ENCODE assay signal across 25 mouse cellular contexts in genomic region chr1:160271282-160271967, GRCm38 (mm10). TPM values are rescaled to one million over a fixed set of nuclear protein-coding genes. Genes with fewer than 3 reads are reported as not detected.
DNase-seq lines count a peak whose midpoint lies in the region; ATAC-seq and TF ChIP-seq lines count a peak whose summit lies in the region.
"Had no signal": no experiment of that assay in that cellular context is flagged by ENCODE, and none has a peak within 500 bp of the region (broad histone marks: within the 10 kb centered on the region; RNA-seq: fewer than 3 reads in every experiment).

No protein-coding gene starts in this region.

- no peak for ATAC-seq in heart, embryonic 13.5 days (ENCODE audit: extremely low read depth, insufficient number of reproducible peaks, low FRiP score, low TSS enrichment)
- peak; percentile 75; the same call in 1 of the 2 replicates for ATAC-seq in lung, embryonic 16.5 days (ENCODE audit: low read depth)
- ATAC-seq: CD4-positive, CD25-positive, alpha-beta regulatory T cell, adult 4 months; forebrain, embryonic 13.5 days; liver, postnatal 0 days; midbrain, embryonic 15.5 days had no signal

- H3K9ac ChIP-seq in heart, embryonic 13.5 days: no peak overlapping the region
- no peak overlapping the region for H3K9ac ChIP-seq in lung, embryonic 16.5 days (ENCODE audit: low read length)
- H3K9ac ChIP-seq: forebrain, embryonic 13.5 days; limb, embryonic 12.5 days; liver, postnatal 0 days; midbrain, embryonic 15.5 days; neural tube, embryonic 12.5 days had no signal

- no peak overlapping the region for H3K4me3 ChIP-seq in heart, embryonic 13.5 days
- H3K4me3 ChIP-seq in lung, embryonic 16.5 days (ENCODE audit: low read length): no peak overlapping the region
- H3K4me3 ChIP-seq in lung, adult 2 months (replicated peaks; ENCODE audit: extremely low read depth, low read depth, low read length): no peak overlapping the region
- H3K4me3 ChIP-seq in gastrocnemius, adult 2 months: no peak overlapping the region
- H3K4me3 ChIP-seq: forebrain, embryonic 13.5 days; hindbrain, embryonic 10.5 days; layer of hippocampus, adult 2 months; limb, embryonic 12.5 days; midbrain, embryonic 15.5 days; neural tube, embryonic 12.5 days had no signal

- TF ChIP-seq POLR2A in lung, adult 2 months (IDR thresholded peaks at IDR 0.05; ENCODE audit: borderline replicate concordance, extremely low read depth, low read depth, low read length): no peak

- H3K27me3 ChIP-seq in heart, embryonic 13.5 days (replicated peaks): no peaks in the 10 kb centered on the region
- no peaks in the 10 kb centered on the region for H3K27me3 ChIP-seq in lung, embryonic 16.5 days (ENCODE audit: control insufficient read depth, insufficient read depth, low read depth, low read length)
- H3K27me3 ChIP-seq: forebrain, embryonic 13.5 days; limb, embryonic 12.5 days; midbrain, embryonic 15.5 days; neural tube, embryonic 12.5 days had no signal

- no peak for DNase-seq in heart, postnatal 14 days
- DNase-seq in lung, adult 2 months: no peak
- peak; percentile 26 for DNase-seq in lung, postnatal 36 days
- DNase-seq in gastrocnemius, adult 2 months: no peak
- DNase-seq in cerebellum, adult 9-11 months: no peak
- DNase-seq: adrenal gland, postnatal 14 days; cerebellum, adult 8-10 months; gastrocnemius, postnatal 10 days; kidney, adult 9 months; kidney, postnatal 14 days; liver, postnatal 0 days; retina, postnatal 1 day; right cerebral cortex, postnatal 25 days; thymus, adult 2 months; thymus, postnatal 4 days had no signal

- intact Hi-C loops in heart, postnatal 14 days (cut with DNase I): no loop called here
- intact Hi-C loops in gastrocnemius, adult 2 months (cut with DNase I): no loop called here

- no peak for TF ChIP-seq CTCF in lung, adult 2 months (IDR thresholded peaks at IDR 0.05; ENCODE audit: insufficient read depth, low read length)
- no peak for TF ChIP-seq CTCF in gastrocnemius, adult 2 months (IDR thresholded peaks at IDR 0.05)

- peaks cover 15% of the 10 kb centered on the region; the same call in 1 of the 2 replicates for H3K4me1 ChIP-seq in heart, embryonic 13.5 days
- H3K4me1 ChIP-seq in lung, embryonic 16.5 days (replicated peaks; ENCODE audit: control insufficient read depth, insufficient read depth, low read length): peaks cover 6% of the 10 kb centered on the region
- peaks cover 5% of the 10 kb centered on the region for H3K4me1 ChIP-seq in lung, adult 2 months (ENCODE audit: control insufficient read depth, insufficient read depth, low read length)
- H3K4me1 ChIP-seq: forebrain, embryonic 13.5 days; hindbrain, embryonic 10.5 days; limb, embryonic 12.5 days; midbrain, embryonic 15.5 days; neural tube, embryonic 12.5 days had no signal

- peak overlapping the region; percentile 28; the same call in 1 of the 2 replicates for H3K27ac ChIP-seq in heart, embryonic 13.5 days (replicated peaks)
- peak overlapping the region; percentile 58 for H3K27ac ChIP-seq in lung, embryonic 16.5 days (ENCODE audit: low read length)
- no peak overlapping the region for H3K27ac ChIP-seq in gastrocnemius, adult 2 months
- H3K27ac ChIP-seq: forebrain, embryonic 13.5 days; hindbrain, embryonic 10.5 days; layer of hippocampus, adult 2 months; limb, embryonic 12.5 days; midbrain, embryonic 15.5 days; neural tube, embryonic 12.5 days had no signal

- WGBS in heart, embryonic 13.5 days: 31% methylated on average over 1 of the region's 1 CpGs
- WGBS in lung, embryonic 16.5 days: 18% methylated on average over 1 of the region's 1 CpGs
- 43% methylated on average over 1 of the region's 1 CpGs for WGBS in lung, adult 2 months

- H3K4me2 ChIP-seq in heart, embryonic 13.5 days: no peak overlapping the region
- H3K4me2 ChIP-seq in lung, embryonic 16.5 days (ENCODE audit: low read depth, low read length): no peak overlapping the region
- H3K4me2 ChIP-seq: forebrain, embryonic 13.5 days; limb, embryonic 12.5 days; liver, embryonic 11.5 days; midbrain, embryonic 15.5 days; neural tube, embryonic 12.5 days had no signal

- no peaks in the 10 kb centered on the region for H3K36me3 ChIP-seq in heart, embryonic 13.5 days
- no peaks in the 10 kb centered on the region for H3K36me3 ChIP-seq in lung, embryonic 16.5 days (ENCODE audit: control insufficient read depth, insufficient read depth, low read length)
- H3K36me3 ChIP-seq: hindbrain, embryonic 10.5 days; limb, embryonic 12.5 days; midbrain, embryonic 15.5 days; neural tube, embryonic 12.5 days had no signal

- H3K9me3 ChIP-seq in heart, embryonic 13.5 days: no peaks in the 10 kb centered on the region
- H3K9me3 ChIP-seq in lung, embryonic 16.5 days (ENCODE audit: control insufficient read depth, low read length): no peaks in the 10 kb centered on the region
- H3K9me3 ChIP-seq: forebrain, embryonic 13.5 days; hindbrain, embryonic 10.5 days; limb, embryonic 12.5 days; midbrain, embryonic 15.5 days; neural tube, embryonic 12.5 days had no signal

RNA-seq across cellular contexts. Expression of gene Cacybp, which starts 58.8 kb away (rescaled TPM):
- polyA plus RNA-seq in heart, embryonic 13.5 days (2015; fragmentation: Nextera tagmentation; extraction: Ambion mirVana): 150 and 170 TPM in 2 replicates
- total RNA-seq in heart, postnatal 14 days (2021): 10 to 100 TPM; 52.5 to 58.9 TPM
- polyA plus RNA-seq in lung, embryonic 16.5 days (2015; fragmentation: Nextera tagmentation; extraction: Ambion mirVana): 171 and 193 TPM in 2 replicates
- 4.9 and 5.7 TPM in 2 replicates for polyA plus RNA-seq in lung, adult 2 months (2012; rRNA removed)
- total RNA-seq in gastrocnemius, adult 2 months (2021): 10 to 100 TPM; 50.1 to 65.8 TPM

Comparison
In these comparisons a context has a peak if more than half of its experiments do, and no peak if none do; other contexts are left out.
1. RNA of gene Cacybp, which starts 58.8 kb away (polyA plus RNA-seq): 171 to 193 TPM in lung, embryonic 16.5 days and 150 to 170 TPM in heart, embryonic 13.5 days; 4.9 to 5.7 TPM in lung, adult 2 months; every median in the first group is over 10 times any median in the second.